Mouse (Mus musculus): ENCODE data around the gene Gpr21. TPM values are rescaled to one million over a fixed set of nuclear protein-coding genes. Genes with fewer than 3 reads are reported as not detected.

Gpr21 gene
- total and polyA plus RNA-seq, 3 experiments: 2.5 to 5.9 TPM; not detected in 1

GRCm38 (mm10) chr2:37565579-37565978, 49.4 kb downstream of the Gpr21 start:
- DNase-seq (ENCODE audit: low spot score) (no peak), ATAC-seq (ENCODE audit: extremely low read depth, insufficient number of reproducible peaks, low FRiP score, poor library complexity, severe bottlenecking) (no peak)
- Histone ChIP-seq H3K27me3 (ENCODE audit: insufficient read depth, low read length) (no peaks in the 10 kb centered on the region), H3K4me1 (ENCODE audit: insufficient read depth, low read depth, low read length) (peaks cover 3% of the 10 kb centered on the region; the same call in 1 of the 2 replicates), H3K36me3 (replicated peaks) (peaks cover 87% of the 10 kb centered on the region), H3K4me3 (ENCODE audit: low read depth, low read length) (no peak overlapping the region), H3K9me3 (replicated peaks) (no peaks in the 10 kb centered on the region)
- no peak for TF ChIP-seq GATA1 (IDR thresholded peaks at IDR 0.05; ENCODE audit: borderline replicate concordance, low read length)
- no peak for TF ChIP-seq CTCF (IDR thresholded peaks at IDR 0.05; ENCODE audit: low read depth, low read length)
- no peak for TF ChIP-seq POLR2AphosphoS5 (IDR thresholded peaks at IDR 0.05; ENCODE audit: insufficient replicate concordance, low read depth, low read length)
- TF ChIP-seq GATA2 (IDR thresholded peaks at IDR 0.05; ENCODE audit: borderline replicate concordance, low read depth, low read length): no peak
- TF ChIP-seq TAL1 (conservative IDR thresholded peaks at IDR 0.05; ENCODE audit: low read depth, low read length): no peak

DNA sequence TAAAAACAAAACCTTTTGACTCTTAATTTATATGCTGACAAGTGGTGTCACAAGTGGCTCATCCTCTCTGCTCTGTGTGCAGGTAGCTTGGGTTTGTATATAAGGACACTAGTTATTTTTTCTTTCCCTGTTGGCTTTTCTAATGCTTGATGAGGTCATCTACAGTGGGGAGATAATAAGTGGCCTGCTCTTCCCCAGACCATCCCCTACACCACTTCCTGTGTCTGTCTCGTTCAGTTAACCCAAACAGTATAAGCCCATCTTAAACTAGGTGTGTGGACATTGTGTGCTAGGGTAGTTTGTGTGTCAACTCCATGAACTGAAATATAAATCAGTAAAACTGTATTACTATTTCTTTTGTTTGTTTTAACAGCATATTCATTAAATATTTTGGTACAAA, 49.9 kb downstream of the Gpr21 start:
- no peaks in the 10 kb centered on the region for H3K27me3 ChIP-seq (ENCODE audit: insufficient read depth, low read length)
- no peaks in the 10 kb centered on the region for H3K9me3 ChIP-seq (replicated peaks)
- DNase-seq (ENCODE audit: low spot score) (no peak), ATAC-seq (ENCODE audit: extremely low read depth, insufficient number of reproducible peaks, low FRiP score, poor library complexity, severe bottlenecking) (no peak)
- peaks cover 3% of the 10 kb centered on the region; the same call in 1 of the 2 replicates for H3K4me1 ChIP-seq (ENCODE audit: insufficient read depth, low read depth, low read length)
- H3K36me3 ChIP-seq (replicated peaks): peaks cover 86% of the 10 kb centered on the region
- TF ChIP-seq TAL1 (conservative IDR thresholded peaks at IDR 0.05; ENCODE audit: low read depth, low read length) (no peak), POLR2AphosphoS5 (IDR thresholded peaks at IDR 0.05; ENCODE audit: insufficient replicate concordance, low read depth, low read length) (no peak), GATA1 (IDR thresholded peaks at IDR 0.05; ENCODE audit: borderline replicate concordance, low read length) (no peak), CTCF (IDR thresholded peaks at IDR 0.05; ENCODE audit: low read depth, low read length) (no peak), GATA2 (IDR thresholded peaks at IDR 0.05; ENCODE audit: borderline replicate concordance, low read depth, low read length) (no peak)
- H3K4me3 ChIP-seq (ENCODE audit: low read depth, low read length): no peak overlapping the region

- H3K27me3 ChIP-seq (ENCODE audit: insufficient read depth, low read length): no peaks in the 10 kb centered on the region
- DNase-seq (ENCODE audit: low spot score) (no peak), ATAC-seq (ENCODE audit: extremely low read depth, insufficient number of reproducible peaks, low FRiP score, poor library complexity, severe bottlenecking) (no peak)
- H3K4me3 ChIP-seq (ENCODE audit: low read depth, low read length): no peak overlapping the region
- no peaks in the 10 kb centered on the region for H3K9me3 ChIP-seq (replicated peaks)
- peaks cover 80% of the 10 kb centered on the region for H3K36me3 ChIP-seq (replicated peaks)
- peaks cover 3% of the 10 kb centered on the region; the same call in 1 of the 2 replicates for H3K4me1 ChIP-seq (ENCODE audit: insufficient read depth, low read depth, low read length)
- TF ChIP-seq GATA1 (IDR thresholded peaks at IDR 0.05; ENCODE audit: borderline replicate concordance, low read length): no peak
- TF ChIP-seq CTCF (IDR thresholded peaks at IDR 0.05; ENCODE audit: low read depth, low read length): no peak
- no peak for TF ChIP-seq POLR2AphosphoS5 (IDR thresholded peaks at IDR 0.05; ENCODE audit: insufficient replicate concordance, low read depth, low read length)
- no peak for TF ChIP-seq GATA2 (IDR thresholded peaks at IDR 0.05; ENCODE audit: borderline replicate concordance, low read depth, low read length)
- TF ChIP-seq TAL1 (conservative IDR thresholded peaks at IDR 0.05; ENCODE audit: low read depth, low read length): no peak
Observed at GRCm38 (mm10) chr2:37569888-37570287, 53.8 kb downstream of the Gpr21 start.

Other genes with a start within 250 kb of the Gpr21 start
- not detected in 2 replicates for gene Olfr368, start 189.8 kb upstream of the Gpr21 start, total RNA-seq (2014; fragmentation: Nextera tagmentation)
- gene Olfr368, start 189.8 kb upstream of the Gpr21 start, total RNA-seq (2017): not detected in 2 replicates
- not detected in 2 replicates for gene Olfr368, start 189.8 kb upstream of the Gpr21 start, polyA plus RNA-seq (2012)
- 43.0 and 46.4 TPM in 2 replicates for gene Pdcl, start 157.0 kb upstream of the Gpr21 start, total RNA-seq (2014; fragmentation: Nextera tagmentation)
- 58.4 and 72.6 TPM in 2 replicates for gene Pdcl, start 157.0 kb upstream of the Gpr21 start, total RNA-seq (2017)
- 13.6 and 22.7 TPM in 2 replicates for gene Pdcl, start 157.0 kb upstream of the Gpr21 start, polyA plus RNA-seq (2012)
- 86.0 and 118 TPM in 2 replicates for gene Rc3h2, start 93.4 kb upstream of the Gpr21 start, total RNA-seq (2014; fragmentation: Nextera tagmentation)
- gene Rc3h2, start 93.4 kb upstream of the Gpr21 start, total RNA-seq (2017): 58.3 and 68.1 TPM in 2 replicates
- gene Rc3h2, start 93.4 kb upstream of the Gpr21 start, polyA plus RNA-seq (2012): 1.7 and 2.1 TPM in 2 replicates
- gene Zbtb26, start 73.2 kb upstream of the Gpr21 start, total RNA-seq (2014; fragmentation: Nextera tagmentation): 37.1 and 37.3 TPM in 2 replicates
- gene Zbtb26, start 73.2 kb upstream of the Gpr21 start, total RNA-seq (2017): 21.1 and 25.7 TPM in 2 replicates
- 0.67 and 0.85 TPM in 2 replicates for gene Zbtb26, start 73.2 kb upstream of the Gpr21 start, polyA plus RNA-seq (2012)
- 33.8 and 34.4 TPM in 2 replicates for gene Zbtb6, start 73.2 kb upstream of the Gpr21 start, total RNA-seq (2014; fragmentation: Nextera tagmentation)
- 43.4 and 48.2 TPM in 2 replicates for gene Zbtb6, start 73.2 kb upstream of the Gpr21 start, total RNA-seq (2017)
- gene Zbtb6, start 73.2 kb upstream of the Gpr21 start, polyA plus RNA-seq (2012): 0.55 and 0.98 TPM in 2 replicates
- gene Rabgap1, start 73.1 kb upstream of the Gpr21 start, total RNA-seq (2014; fragmentation: Nextera tagmentation): 76.2 and 80.4 TPM in 2 replicates
- gene Rabgap1, start 73.1 kb upstream of the Gpr21 start, total RNA-seq (2017): 83.5 and 101 TPM in 2 replicates
- gene Rabgap1, start 73.1 kb upstream of the Gpr21 start, polyA plus RNA-seq (2012): 2.8 and 4.3 TPM in 2 replicates
- gene Strbp, start 187.5 kb downstream of the Gpr21 start, total RNA-seq (2014; fragmentation: Nextera tagmentation): 79.2 and 81.2 TPM in 2 replicates
- gene Strbp, start 187.5 kb downstream of the Gpr21 start, total RNA-seq (2017): 46.4 and 52.9 TPM in 2 replicates
- 24.8 and 26.8 TPM in 2 replicates for gene Strbp, start 187.5 kb downstream of the Gpr21 start, polyA plus RNA-seq (2012)

All from G1E (cell line).